Mouse (Mus musculus) lung, postnatal 0 days (tissue): Measurements from ENCODE around the gene Kcnh1. TPM values are rescaled to one million over a fixed set of nuclear protein-coding genes. Genes with fewer than 3 reads are reported as not detected.

ENCODE experiments used
- ATAC-seq: fragments of 200-750 bp; cut with Nextera tagmentation; 2 replicates; pipeline ENCODE4 v1.8.0; 2017; ENCODE audit warnings: moderate library complexity
- DNase-seq: peaks from one replicate; pipeline ENCODE4 v3.0.0-alpha.2; 2016; ENCODE audit warnings: low spot score
- H3K27ac ChIP-seq: fragments of 300-500 bp; sonication (generic); 2 replicates; pipeline ENCODE4 v1.5.1; 2014; ENCODE audit warnings: antibody characterized with exemption, mild to moderate bottlenecking, low read length, mixed read lengths
- H3K27me3 ChIP-seq: fragments of 300-500 bp; sonication (generic); replicated peaks from 2 replicates; pipeline ENCODE4 v1.6.1; 2014; ENCODE audit warnings: low read length, mixed read lengths; ENCODE audit not compliant: insufficient read depth
- H3K36me3 ChIP-seq: fragments of 300-500 bp; sonication (generic); 2 replicates; pipeline ENCODE4 v1.6.1; 2014; ENCODE audit warnings: low read length, mixed read lengths; ENCODE audit not compliant: insufficient read depth
- H3K4me1 ChIP-seq: fragments of 300-500 bp; sonication (generic); 2 replicates; pipeline ENCODE4 v1.6.1; 2014; ENCODE audit warnings: antibody characterized with exemption, low read depth, low read length, mixed read lengths; ENCODE audit not compliant: insufficient read depth
- H3K4me2 ChIP-seq: fragments of 300-500 bp; sonication (generic); replicated peaks from 2 replicates; pipeline ENCODE4 v1.6.1; 2014; ENCODE audit warnings: low read depth, mild to moderate bottlenecking, low read length, moderate library complexity, mixed read lengths
- H3K4me3 ChIP-seq: fragments of 300-500 bp; sonication (generic); 2 replicates; pipeline ENCODE4 v1.5.1; 2014; ENCODE audit warnings: low read depth, low read length
- H3K9ac ChIP-seq: fragments of 300-500 bp; sonication (generic); replicated peaks from 2 replicates; pipeline ENCODE4 v1.6.1; 2014; ENCODE audit warnings: low read depth, mild to moderate bottlenecking
- H3K9me3 ChIP-seq: fragments of 300-500 bp; sonication (generic); 2 replicates; pipeline ENCODE4 v1.6.1; 2016; ENCODE audit warnings: low read length, mixed read lengths
- CTCF ChIP-seq: IDR thresholded peaks from 2 replicates; pipeline ENCODE4 v1.5.1; 2016; ENCODE audit warnings: antibody characterized with exemption, mild to moderate bottlenecking
- EP300 ChIP-seq: IDR thresholded peaks from 2 replicates; pipeline ENCODE4 v1.6.1; 2016; ENCODE audit warnings: antibody characterized with exemption, mild to moderate bottlenecking, control low read depth
- WGBS: fragments of 180-500 bp; shearing (Covaris S2); extraction: QIAGEN DNeasy Blood & Tissue Kit; methylation state at CpG from one replicate; pipeline ENCODE4 v1.1.7; 2014; 5-methylcytosine and 5-hydroxymethylcytosine counted together
- polyA plus RNA-seq: library from polyadenylated mRNA; unstranded; fragments of >200 nt; fragmentation: Nextera tagmentation; extraction: Ambion mirVana; gene quantifications from 2 replicates; pipeline ENCODE4 v1.2.1, GENCODE M21; 2015

Gene Kcnh1
- polyA plus RNA-seq, 1 experiment from 2014 or later, result 4.4 TPM

- DNase-seq (no peak), ATAC-seq (peak; percentile 23; the same call in 1 of the 2 replicates)
- no peak overlapping the region for H3K4me2 ChIP-seq
- H3K27me3 ChIP-seq, result no peaks in the 10 kb centered on the region
- H3K36me3 ChIP-seq, result no peaks in the 10 kb centered on the region
- no peak for TF ChIP-seq EP300
- no peak for TF ChIP-seq CTCF
- no peaks in the 10 kb centered on the region; the same call in 1 of the 2 replicates for H3K4me1 ChIP-seq
- no peak overlapping the region for H3K27ac ChIP-seq
- H3K9ac ChIP-seq, result no peak overlapping the region
- no peaks in the 10 kb centered on the region for H3K9me3 ChIP-seq
- no peak overlapping the region for H3K4me3 ChIP-seq
Measured at GRCm38 (mm10) chr1:192450425-192450824, 259.9 kb downstream of the Kcnh1 start.

GRCm38 (mm10) chr1:192451722-192452121, 261.1 kb downstream of the Kcnh1 start:
- WGBS, result 66% methylated on average over 4 of the region's 4 CpGs
- Histone ChIP-seq H3K27me3 (no peaks in the 10 kb centered on the region), H3K9ac (no peak overlapping the region), H3K4me2 (no peak overlapping the region), H3K4me1 (no peaks in the 10 kb centered on the region; the same call in 1 of the 2 replicates), H3K36me3 (no peaks in the 10 kb centered on the region), H3K27ac (no peak overlapping the region), H3K9me3 (no peaks in the 10 kb centered on the region), H3K4me3 (no peak overlapping the region)
- no peak for TF ChIP-seq EP300
- no peak for TF ChIP-seq CTCF
- ATAC-seq (no peak), DNase-seq (no peak)

- no peaks in the 10 kb centered on the region for H3K9me3 ChIP-seq
- H3K27me3 ChIP-seq, result no peaks in the 10 kb centered on the region
- no peaks in the 10 kb centered on the region; the same call in 1 of the 2 replicates for H3K4me1 ChIP-seq
- H3K4me2 ChIP-seq, result no peak overlapping the region
- H3K27ac ChIP-seq, result no peak overlapping the region
- H3K4me3 ChIP-seq, result no peak overlapping the region
- WGBS, result 17% methylated on average over 1 of the region's 1 CpGs
- TF ChIP-seq CTCF (no peak), EP300 (no peak)
- ATAC-seq (no peak), DNase-seq (no peak)
- H3K9ac ChIP-seq, result no peak overlapping the region
- no peaks in the 10 kb centered on the region for H3K36me3 ChIP-seq
Measured at GRCm38 (mm10) chr1:192454501-192454900, 263.9 kb downstream of the Kcnh1 start.

GRCm38 (mm10) chr1:192454981-192455380, 264.4 kb downstream of the Kcnh1 start:
- Histone ChIP-seq H3K27ac (no peak overlapping the region), H3K4me1 (no peaks in the 10 kb centered on the region), H3K27me3 (no peaks in the 10 kb centered on the region), H3K9me3 (no peaks in the 10 kb centered on the region), H3K4me3 (no peak overlapping the region), H3K9ac (no peak overlapping the region), H3K36me3 (no peaks in the 10 kb centered on the region), H3K4me2 (no peak overlapping the region)
- no peak for DNase-seq
- TF ChIP-seq CTCF, result no peak
- TF ChIP-seq EP300, result no peak
- WGBS, result 57% methylated on average over 4 of the region's 4 CpGs
- no peak for ATAC-seq

GRCm38 (mm10) chr1:192457037-192457436, 266.5 kb downstream of the Kcnh1 start:
- Histone ChIP-seq H3K9ac (no peak overlapping the region), H3K4me3 (no peak overlapping the region), H3K36me3 (no peaks in the 10 kb centered on the region), H3K27me3 (no peaks in the 10 kb centered on the region), H3K4me1 (no peaks in the 10 kb centered on the region), H3K4me2 (no peak overlapping the region), H3K9me3 (no peaks in the 10 kb centered on the region), H3K27ac (no peak overlapping the region)
- ATAC-seq (no peak), DNase-seq (no peak)
- TF ChIP-seq CTCF, result no peak
- no peak for TF ChIP-seq EP300
- 28% methylated on average over 3 of the region's 3 CpGs for WGBS

- TF ChIP-seq CTCF (no peak), EP300 (no peak)
- H3K9ac ChIP-seq, result no peak overlapping the region
- no peak for ATAC-seq
- DNase-seq, result peak; percentile 36
- no peaks in the 10 kb centered on the region for H3K36me3 ChIP-seq
- no peaks in the 10 kb centered on the region for H3K9me3 ChIP-seq
- no peak overlapping the region for H3K27ac ChIP-seq
- H3K4me2 ChIP-seq, result no peak overlapping the region
- no peaks in the 10 kb centered on the region for H3K27me3 ChIP-seq
- 78% methylated on average over 6 of the region's 6 CpGs for WGBS
- no peak overlapping the region for H3K4me3 ChIP-seq
- no peaks in the 10 kb centered on the region for H3K4me1 ChIP-seq
Measured at GRCm38 (mm10) chr1:192457526-192458206, 267.1 kb downstream of the Kcnh1 start.
